Mouse (Mus musculus) G1E (cell line): ENCODE measurements around the gene 6430550D23Rik. TPM values are rescaled to one million over a fixed set of nuclear protein-coding genes. Genes with fewer than 3 reads are reported as not detected.

Experiments used
- ATAC-seq: 2 replicates; pipeline ENCODE4 v1.8.0; 2016; ENCODE audit warnings: mild to moderate bottlenecking; ENCODE audit not compliant: insufficient number of reproducible peaks, poor library complexity, low FRiP score, severe bottlenecking; ENCODE audit errors: extremely low read depth
- DNase-seq: peaks from one replicate; pipeline ENCODE4 v3.0.0; 2012; ENCODE audit warnings: low spot score
- H3K27me3 ChIP-seq: 2 replicates; pipeline ENCODE4 v1.6.1; 2012; ENCODE audit warnings: mild to moderate bottlenecking, low read length, inconsistent platforms; ENCODE audit not compliant: insufficient read depth
- H3K36me3 ChIP-seq: replicated peaks from 2 replicates; pipeline ENCODE3; 2012; ENCODE audit warnings: mild to moderate bottlenecking, inconsistent platforms
- H3K4me1 ChIP-seq: 2 replicates; pipeline ENCODE4 v1.6.1; 2012; ENCODE audit warnings: low read depth, low read length, inconsistent platforms, mixed read lengths; ENCODE audit not compliant: insufficient read depth
- H3K4me3 ChIP-seq: 2 replicates; pipeline ENCODE4 v1.5.1; 2012; ENCODE audit warnings: low read depth, mild to moderate bottlenecking, inconsistent platforms, low read length, moderate library complexity, mixed read lengths
- H3K9me3 ChIP-seq: replicated peaks from 2 replicates; pipeline ENCODE4 v1.6.1; 2012; ENCODE audit warnings: inconsistent platforms
- CTCF ChIP-seq: IDR thresholded peaks from 2 replicates; pipeline ENCODE4 v1.5.1; 2012; ENCODE audit warnings: low read depth, low read length, inconsistent platforms, mixed read lengths
- GATA1 ChIP-seq: IDR thresholded peaks from 2 replicates; pipeline ENCODE4 v1.6.1; 2012; ENCODE audit warnings: borderline replicate concordance, low read length, inconsistent platforms, mixed read lengths
- GATA2 ChIP-seq: IDR thresholded peaks from 2 replicates; pipeline ENCODE4 v1.6.1; 2012; ENCODE audit warnings: low read depth, low read length, inconsistent platforms, borderline replicate concordance
- POLR2AphosphoS5 ChIP-seq: IDR thresholded peaks from 2 replicates; pipeline ENCODE4 v1.6.1; 2012; ENCODE audit warnings: low read depth, low read length, inconsistent platforms; ENCODE audit not compliant: insufficient replicate concordance
- TAL1 ChIP-seq: conservative IDR thresholded peaks from 2 replicates; pipeline ENCODE4 v1.6.1; 2012; ENCODE audit warnings: low read depth, low read length, inconsistent platforms, mixed read lengths
- polyA plus RNA-seq: library from polyadenylated mRNA; stranded (reverse); fragments of >175 nt; gene quantifications from 2 replicates; pipeline ENCODE4 v1.2.3, GENCODE M21; 2012
- total RNA-seq, 2 experiments: library from RNA; stranded (forward) in 1 of 2; stranded (reverse) in 1 of 2; fragments of 200-1000 nt in 1 of 2; fragments of >200 nt in 1 of 2; fragmentation: Nextera tagmentation in 1 of 2; gene quantifications; 2 replicates each; pipeline ENCODE4 v1.2.3; 2014 to 2017

6430550D23Rik gene
- total and polyA plus RNA-seq, 3 experiments, result 0.33 to 2.4 (median 0.71) TPM

- Histone ChIP-seq H3K4me1 (peaks cover 38% of the 10 kb centered on the region), H3K36me3 (peaks cover 36% of the 10 kb centered on the region), H3K9me3 (no peaks in the 10 kb centered on the region), H3K4me3 (no peak overlapping the region), H3K27me3 (peaks cover 8% of the 10 kb centered on the region; the same call in 1 of the 2 replicates)
- ATAC-seq (no peak), DNase-seq (no peak)
- TF ChIP-seq CTCF (no peak), POLR2AphosphoS5 (no peak), TAL1 (no peak), GATA1 (no peak), GATA2 (no peak)
Measured at GRCm38 (mm10) chr2:156021765-156022164, 14.0 kb upstream of the 6430550D23Rik start.

DNA sequence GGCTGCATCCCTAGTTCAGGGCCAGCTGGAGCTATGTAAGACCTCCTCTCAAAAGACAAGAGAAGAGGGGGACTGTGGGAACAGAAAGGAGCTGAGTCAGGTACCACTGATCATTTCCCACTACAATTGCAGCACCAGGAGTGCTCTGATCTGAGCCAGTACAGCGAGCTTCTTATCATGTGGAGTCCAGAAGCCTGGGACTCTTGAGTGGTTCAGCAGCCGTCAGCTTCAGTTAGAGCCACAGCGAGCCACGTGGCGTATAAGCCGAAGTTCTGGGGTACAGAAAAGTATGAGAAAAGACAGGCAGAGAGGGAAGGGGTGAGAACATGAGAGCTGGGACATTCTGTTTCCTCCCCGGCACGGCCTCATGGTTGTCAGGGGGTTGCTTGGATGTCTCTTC lies 13.4 kb upstream of the 6430550D23Rik start:
- DNase-seq, result peak; percentile 20
- no peak overlapping the region for H3K4me3 ChIP-seq
- no peak for ATAC-seq
- H3K36me3 ChIP-seq, result peaks cover 42% of the 10 kb centered on the region
- peaks cover 38% of the 10 kb centered on the region for H3K4me1 ChIP-seq
- TF ChIP-seq GATA2 (no peak), TAL1 (no peak)
- no peaks in the 10 kb centered on the region for H3K9me3 ChIP-seq
- peaks cover 8% of the 10 kb centered on the region; the same call in 1 of the 2 replicates for H3K27me3 ChIP-seq

DNA sequence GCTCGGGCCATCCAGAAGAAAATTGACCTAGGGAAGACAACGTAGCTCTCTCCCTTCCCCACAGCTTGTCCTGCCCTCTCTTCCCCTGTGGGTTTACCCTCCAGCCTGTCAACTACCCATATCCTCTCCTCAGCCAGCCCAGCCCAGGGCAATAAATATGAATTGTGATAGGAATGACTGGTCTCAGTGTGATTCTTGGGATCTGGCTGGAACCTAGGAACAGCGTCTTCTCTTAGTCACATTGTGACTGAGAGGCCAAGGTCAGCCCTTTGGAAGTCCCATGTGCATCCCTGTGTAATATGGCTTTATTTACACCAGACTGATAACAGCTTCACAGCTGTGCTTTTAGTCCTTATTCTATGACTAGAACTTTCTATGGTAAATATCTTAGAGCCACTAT lies 10.3 kb upstream of the 6430550D23Rik start:
- Histone ChIP-seq H3K27me3 (no peaks in the 10 kb centered on the region), H3K9me3 (no peaks in the 10 kb centered on the region), H3K36me3 (peaks cover 73% of the 10 kb centered on the region), H3K4me3 (no peak overlapping the region), H3K4me1 (peaks cover 28% of the 10 kb centered on the region)
- no peak for ATAC-seq
- TF ChIP-seq TAL1, result no peak
- TF ChIP-seq CTCF, result no peak
- TF ChIP-seq GATA1, result no peak
- no peak for TF ChIP-seq POLR2AphosphoS5
- TF ChIP-seq GATA2, result no peak
- no peak for DNase-seq

DNA sequence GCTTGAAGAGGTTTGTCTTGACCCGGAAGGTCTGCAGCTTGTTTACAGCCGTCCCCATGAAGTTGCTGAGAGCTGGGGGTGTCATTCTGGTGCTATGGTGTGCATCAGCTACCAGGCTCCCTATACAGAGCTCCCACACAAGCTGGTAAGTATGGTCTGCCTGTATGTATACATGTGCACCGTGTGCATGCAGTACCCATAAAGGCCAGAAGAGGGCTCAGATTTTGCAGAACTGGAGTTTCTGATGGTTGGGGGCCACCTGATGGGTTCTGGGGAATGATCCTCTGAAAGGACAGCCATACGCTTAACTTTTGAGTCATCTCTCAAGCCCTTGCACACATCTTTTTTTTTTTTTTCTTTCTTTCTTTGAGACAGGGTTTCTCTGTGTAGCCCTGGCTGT lies 2.4 kb downstream of the 6430550D23Rik start:
- no peaks in the 10 kb centered on the region for H3K27me3 ChIP-seq
- TF ChIP-seq CTCF (peak; percentile 38), POLR2AphosphoS5 (no peak)
- H3K9me3 ChIP-seq, result peaks cover 3% of the 10 kb centered on the region; the same call in 1 of the 2 replicates
- peaks cover 25% of the 10 kb centered on the region for H3K4me1 ChIP-seq
- peaks cover 36% of the 10 kb centered on the region for H3K36me3 ChIP-seq
- ATAC-seq (no peak), DNase-seq (no peak)
- H3K4me3 ChIP-seq, result no peak overlapping the region

DNA sequence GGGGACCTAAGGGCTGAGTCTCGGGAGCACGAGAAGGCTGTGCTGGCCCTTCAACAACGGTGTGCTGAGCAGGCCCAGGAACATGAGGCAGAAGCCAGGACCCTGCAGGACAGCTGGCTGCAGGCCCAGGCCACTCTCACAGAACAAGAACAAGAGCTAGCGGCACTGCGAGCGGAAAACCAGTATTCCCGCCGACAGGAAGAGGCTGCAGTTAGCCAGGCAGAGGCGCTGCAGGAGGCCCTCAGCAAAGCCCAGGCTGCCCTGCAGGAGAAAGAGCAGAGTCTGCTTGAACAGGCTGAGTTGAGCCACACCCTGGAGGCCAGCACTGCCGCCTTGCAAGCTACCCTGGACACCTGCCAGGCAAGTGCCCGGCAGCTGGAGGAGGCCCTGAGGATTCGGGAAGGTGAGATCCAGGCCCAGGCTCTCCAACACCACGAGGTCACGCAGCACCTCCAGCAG lies 15.9 kb downstream of the 6430550D23Rik start:
- DNase-seq (peak; percentile 14), ATAC-seq (no peak)
- Histone ChIP-seq H3K4me3 (peak overlapping the region; percentile 14; the same call in 1 of the 2 replicates), H3K36me3 (peaks cover 96% of the 10 kb centered on the region), H3K27me3 (no peaks in the 10 kb centered on the region), H3K4me1 (peaks cover 59% of the 10 kb centered on the region), H3K9me3 (no peaks in the 10 kb centered on the region)
- no peak for TF ChIP-seq GATA2
- no peak for TF ChIP-seq TAL1
- TF ChIP-seq POLR2AphosphoS5, result no peak
- TF ChIP-seq CTCF, result no peak
- TF ChIP-seq GATA1, result no peak

DNA sequence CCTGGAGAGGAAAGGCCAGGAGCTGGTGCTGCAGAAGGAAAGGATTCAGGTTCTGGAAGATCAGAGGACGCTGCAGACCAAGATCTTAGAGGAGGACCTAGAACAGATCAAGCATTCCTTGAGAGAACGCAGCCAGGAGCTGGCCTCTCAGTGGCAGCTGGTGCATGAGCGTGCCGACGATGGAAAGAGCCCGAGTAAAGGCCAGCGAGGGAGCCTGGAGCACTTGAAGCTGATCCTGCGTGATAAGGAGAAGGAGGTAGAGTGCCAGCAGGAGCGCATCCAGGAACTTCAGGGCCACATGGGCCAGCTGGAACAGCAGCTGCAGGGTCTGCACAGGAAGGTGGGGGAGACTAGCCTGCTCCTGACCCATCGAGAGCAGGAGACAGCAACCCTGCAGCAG lies 16.6 kb downstream of the 6430550D23Rik start:
- Histone ChIP-seq H3K27me3 (no peaks in the 10 kb centered on the region), H3K4me1 (peaks cover 60% of the 10 kb centered on the region), H3K4me3 (no peak overlapping the region), H3K9me3 (no peaks in the 10 kb centered on the region), H3K36me3 (peaks cover 95% of the 10 kb centered on the region)
- no peak for TF ChIP-seq TAL1
- TF ChIP-seq GATA2, result no peak
- no peak for TF ChIP-seq GATA1
- no peak for TF ChIP-seq CTCF
- TF ChIP-seq POLR2AphosphoS5, result no peak
- ATAC-seq, result no peak
- DNase-seq, result no peak

DNA sequence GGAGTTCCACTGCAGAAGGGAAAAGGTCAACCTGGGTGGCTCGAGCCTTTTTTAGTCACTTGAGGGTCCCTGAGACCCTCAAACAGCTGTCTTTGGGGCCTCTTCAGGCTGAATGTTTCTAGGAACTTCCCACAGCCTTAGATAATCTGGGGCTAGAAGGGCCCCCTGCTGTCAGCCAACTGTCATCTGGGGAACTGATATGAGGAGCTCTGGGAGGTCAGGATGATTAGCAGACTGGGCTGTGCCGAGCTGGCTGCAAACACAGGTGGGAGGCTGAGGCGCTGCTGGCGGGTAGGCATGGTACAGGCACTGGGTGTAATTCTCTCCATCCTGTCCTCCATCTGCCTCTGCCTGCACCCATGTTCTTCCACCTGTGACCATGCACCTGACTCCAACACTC lies 18.7 kb downstream of the 6430550D23Rik start:
- H3K27me3 ChIP-seq, result no peaks in the 10 kb centered on the region
- peaks cover 64% of the 10 kb centered on the region for H3K4me1 ChIP-seq
- H3K36me3 ChIP-seq, result peaks cover 95% of the 10 kb centered on the region
- H3K9me3 ChIP-seq, result no peaks in the 10 kb centered on the region
- peak; percentile 87 for ATAC-seq
- TF ChIP-seq CTCF (no peak), TAL1 (peak; percentile 29; the same call in 1 of the 2 replicates)
- DNase-seq, result peak; percentile 89
- H3K4me3 ChIP-seq, result peak overlapping the region; percentile 55; the same call in 1 of the 2 replicates
